Mouse (Mus musculus): ENCODE measurements around the gene Nfam1. TPM values are rescaled to one million over a fixed set of nuclear protein-coding genes. Genes with fewer than 3 reads are reported as not detected.
"Not testable (repeated sequence)": the region's sequence is repeated elsewhere in the genome, so short reads cannot be mapped to it uniquely, and the experiment has no call there.

Nfam1 gene
- polyA plus RNA-seq, 1 experiment: 31.0 TPM

GRCm38 (mm10) chr15:83053261-83053660 lies 20.2 kb upstream of the Nfam1 start:
- Histone ChIP-seq H3K4me3 (ENCODE audit: extremely low read depth, insufficient read depth, insufficient read length) (no peak overlapping the region), H3K27me3 (ENCODE audit: control insufficient read depth, insufficient read depth, low read length) (peaks cover 12% of the 10 kb centered on the region), H3K27ac (ENCODE audit: insufficient read depth, low read length) (no peak overlapping the region), H3K36me3 (ENCODE audit: control insufficient read depth, insufficient read depth, low read length) (no peaks in the 10 kb centered on the region), H3K4me1 (ENCODE audit: control insufficient read depth, insufficient read depth, insufficient read length) (peaks cover 5% of the 10 kb centered on the region; the same call in 1 of the 2 replicates)
- no peak for DNase-seq (ENCODE audit: low read depth in 1 of 2, low spot score in 2 of 2)
- no peak for TF ChIP-seq POLR2A (IDR thresholded peaks at IDR 0.05; ENCODE audit: low read depth, low read length)
- no peak for TF ChIP-seq CTCF (IDR thresholded peaks at IDR 0.05; ENCODE audit: extremely low read depth, insufficient read depth, insufficient read length, insufficient replicate concordance)
- WGBS: 76% methylated on average over 11 of the region's 11 CpGs

GRCm38 (mm10) chr15:83052341-83053104 lies 19.4 kb upstream of the Nfam1 start:
- peaks cover 12% of the 10 kb centered on the region for H3K27me3 ChIP-seq (ENCODE audit: control insufficient read depth, insufficient read depth, low read length)
- 83% methylated on average over 6 of the region's 6 CpGs for WGBS

GRCm38 (mm10) chr15:83046730-83047129 lies 13.6 kb upstream of the Nfam1 start:
- no peaks in the 10 kb centered on the region for H3K36me3 ChIP-seq (ENCODE audit: control insufficient read depth, insufficient read depth, low read length)
- no peak for DNase-seq (ENCODE audit: low read depth in 1 of 2, low spot score in 2 of 2)
- H3K27ac ChIP-seq (ENCODE audit: insufficient read depth, low read length): no peak overlapping the region
- H3K4me1 ChIP-seq (ENCODE audit: control insufficient read depth, insufficient read depth, insufficient read length): no peaks in the 10 kb centered on the region
- no peak overlapping the region for H3K4me3 ChIP-seq (ENCODE audit: extremely low read depth, insufficient read depth, insufficient read length)
- TF ChIP-seq CTCF (IDR thresholded peaks at IDR 0.05; ENCODE audit: extremely low read depth, insufficient read depth, insufficient read length, insufficient replicate concordance) (no peak), POLR2A (IDR thresholded peaks at IDR 0.05; ENCODE audit: low read depth, low read length) (no peak)
- H3K27me3 ChIP-seq (ENCODE audit: control insufficient read depth, insufficient read depth, low read length): no peaks in the 10 kb centered on the region
- 93% methylated on average over 7 of the region's 7 CpGs for WGBS

More at GRCm38 (mm10) chr15:83052341-83053104, 19.4 kb upstream of the Nfam1 start:
- TF ChIP-seq CTCF (IDR thresholded peaks at IDR 0.05; ENCODE audit: extremely low read depth, insufficient read depth, insufficient read length, insufficient replicate concordance) (no peak), POLR2A (IDR thresholded peaks at IDR 0.05; ENCODE audit: low read depth, low read length) (no peak)
- Histone ChIP-seq H3K4me3 (ENCODE audit: extremely low read depth, insufficient read depth, insufficient read length) (no peak overlapping the region), H3K36me3 (ENCODE audit: control insufficient read depth, insufficient read depth, low read length) (no peaks in the 10 kb centered on the region), H3K4me1 (ENCODE audit: control insufficient read depth, insufficient read depth, insufficient read length) (peaks cover 5% of the 10 kb centered on the region; the same call in 1 of the 2 replicates), H3K27ac (ENCODE audit: insufficient read depth, low read length) (no peak overlapping the region)
- DNase-seq (ENCODE audit: low read depth in 1 of 2, low spot score in 2 of 2): no peak

- no peaks in the 10 kb centered on the region for H3K4me1 ChIP-seq (ENCODE audit: control insufficient read depth, insufficient read depth, insufficient read length)
- no peak for DNase-seq (ENCODE audit: low read depth in 1 of 2, low spot score in 2 of 2)
- TF ChIP-seq POLR2A (IDR thresholded peaks at IDR 0.05; ENCODE audit: low read depth, low read length) (no peak), CTCF (IDR thresholded peaks at IDR 0.05; ENCODE audit: extremely low read depth, insufficient read depth, insufficient read length, insufficient replicate concordance) (no peak; the same call in 1 of the 2 replicates)
- H3K4me3 ChIP-seq (ENCODE audit: extremely low read depth, insufficient read depth, insufficient read length): no peak overlapping the region
- no peak overlapping the region for H3K27ac ChIP-seq (ENCODE audit: insufficient read depth, low read length)
- H3K27me3 ChIP-seq (ENCODE audit: control insufficient read depth, insufficient read depth, low read length): no peaks in the 10 kb centered on the region
- no peaks in the 10 kb centered on the region for H3K36me3 ChIP-seq (ENCODE audit: control insufficient read depth, insufficient read depth, low read length)
- 92% methylated on average over 3 of the region's 3 CpGs for WGBS
Observed at GRCm38 (mm10) chr15:83046308-83046707, 13.2 kb upstream of the Nfam1 start.

GRCm38 (mm10) chr15:83045565-83045964 lies 12.5 kb upstream of the Nfam1 start:
- WGBS: 95% methylated on average over 5 of the region's 5 CpGs
- not testable (repeated sequence) for H3K4me1 ChIP-seq (ENCODE audit: control insufficient read depth, insufficient read depth, insufficient read length); H3K36me3 ChIP-seq (ENCODE audit: control insufficient read depth, insufficient read depth, low read length); H3K4me3 ChIP-seq (ENCODE audit: extremely low read depth, insufficient read depth, insufficient read length); H3K27me3 ChIP-seq (ENCODE audit: control insufficient read depth, insufficient read depth, low read length); H3K27ac ChIP-seq (ENCODE audit: insufficient read depth, low read length); DNase-seq (ENCODE audit: low read depth in 1 of 2, low spot score in 2 of 2)

GRCm38 (mm10) chr15:83043362-83043708 lies 10.2 kb upstream of the Nfam1 start:
- Histone ChIP-seq H3K36me3 (ENCODE audit: control insufficient read depth, insufficient read depth, low read length) (no peaks in the 10 kb centered on the region), H3K4me1 (ENCODE audit: control insufficient read depth, insufficient read depth, insufficient read length) (peaks cover 3% of the 10 kb centered on the region; the same call in 1 of the 2 replicates), H3K4me3 (ENCODE audit: extremely low read depth, insufficient read depth, insufficient read length) (no peak overlapping the region), H3K27ac (ENCODE audit: insufficient read depth, low read length) (no peak overlapping the region), H3K27me3 (ENCODE audit: control insufficient read depth, insufficient read depth, low read length) (no peaks in the 10 kb centered on the region)
- WGBS: 89% methylated on average over 22 of the region's 22 CpGs
- TF ChIP-seq CTCF (IDR thresholded peaks at IDR 0.05; ENCODE audit: extremely low read depth, insufficient read depth, insufficient read length, insufficient replicate concordance): no peak
- TF ChIP-seq POLR2A (IDR thresholded peaks at IDR 0.05; ENCODE audit: low read depth, low read length): no peak
- DNase-seq (ENCODE audit: low read depth in 1 of 2, low spot score in 2 of 2): no peak

- TF ChIP-seq CTCF (IDR thresholded peaks at IDR 0.05; ENCODE audit: extremely low read depth, insufficient read depth, insufficient read length, insufficient replicate concordance): no peak
- no peak for TF ChIP-seq POLR2A (IDR thresholded peaks at IDR 0.05; ENCODE audit: low read depth, low read length)
- 51% methylated on average over 6 of the region's 6 CpGs for WGBS
- no peaks in the 10 kb centered on the region for H3K36me3 ChIP-seq (ENCODE audit: control insufficient read depth, insufficient read depth, low read length)
- H3K4me3 ChIP-seq (ENCODE audit: extremely low read depth, insufficient read depth, insufficient read length): no peak overlapping the region
- DNase-seq (ENCODE audit: low read depth in 1 of 2, low spot score in 2 of 2): no peak
- peaks cover 3% of the 10 kb centered on the region; the same call in 1 of the 2 replicates for H3K4me1 ChIP-seq (ENCODE audit: control insufficient read depth, insufficient read depth, insufficient read length)
- no peak overlapping the region for H3K27ac ChIP-seq (ENCODE audit: insufficient read depth, low read length)
- H3K27me3 ChIP-seq (ENCODE audit: control insufficient read depth, insufficient read depth, low read length): no peaks in the 10 kb centered on the region
Observed at GRCm38 (mm10) chr15:83042655-83043361, 9.7 kb upstream of the Nfam1 start.
